Mouse (Mus musculus) lung, postnatal 0 days (tissue): ENCODE measurements around the gene Setd6. TPM values are rescaled to one million over a fixed set of nuclear protein-coding genes. Genes with fewer than 3 reads are reported as not detected.

ENCODE experiments used
- ATAC-seq: fragments of 200-750 bp; cut with Nextera tagmentation; 2 replicates; pipeline ENCODE4 v1.8.0; 2017; ENCODE audit warnings: moderate library complexity
- DNase-seq: peaks from one replicate; pipeline ENCODE4 v3.0.0-alpha.2; 2016; ENCODE audit warnings: low spot score
- H3K27ac ChIP-seq: fragments of 300-500 bp; sonication (generic); 2 replicates; pipeline ENCODE4 v1.5.1; 2014; ENCODE audit warnings: antibody characterized with exemption, mild to moderate bottlenecking, low read length, mixed read lengths
- H3K27me3 ChIP-seq: fragments of 300-500 bp; sonication (generic); replicated peaks from 2 replicates; pipeline ENCODE4 v1.6.1; 2014; ENCODE audit warnings: low read length, mixed read lengths; ENCODE audit not compliant: insufficient read depth
- H3K36me3 ChIP-seq: fragments of 300-500 bp; sonication (generic); 2 replicates; pipeline ENCODE4 v1.6.1; 2014; ENCODE audit warnings: low read length, mixed read lengths; ENCODE audit not compliant: insufficient read depth
- H3K4me1 ChIP-seq: fragments of 300-500 bp; sonication (generic); 2 replicates; pipeline ENCODE4 v1.6.1; 2014; ENCODE audit warnings: antibody characterized with exemption, low read depth, low read length, mixed read lengths; ENCODE audit not compliant: insufficient read depth
- H3K4me2 ChIP-seq: fragments of 300-500 bp; sonication (generic); replicated peaks from 2 replicates; pipeline ENCODE4 v1.6.1; 2014; ENCODE audit warnings: low read depth, mild to moderate bottlenecking, low read length, moderate library complexity, mixed read lengths
- H3K4me3 ChIP-seq: fragments of 300-500 bp; sonication (generic); 2 replicates; pipeline ENCODE4 v1.5.1; 2014; ENCODE audit warnings: low read depth, low read length
- H3K9ac ChIP-seq: fragments of 300-500 bp; sonication (generic); replicated peaks from 2 replicates; pipeline ENCODE4 v1.6.1; 2014; ENCODE audit warnings: low read depth, mild to moderate bottlenecking
- H3K9me3 ChIP-seq: fragments of 300-500 bp; sonication (generic); 2 replicates; pipeline ENCODE4 v1.6.1; 2016; ENCODE audit warnings: low read length, mixed read lengths
- CTCF ChIP-seq: IDR thresholded peaks from 2 replicates; pipeline ENCODE4 v1.5.1; 2016; ENCODE audit warnings: antibody characterized with exemption, mild to moderate bottlenecking
- EP300 ChIP-seq: IDR thresholded peaks from 2 replicates; pipeline ENCODE4 v1.6.1; 2016; ENCODE audit warnings: antibody characterized with exemption, mild to moderate bottlenecking, control low read depth
- WGBS: fragments of 180-500 bp; shearing (Covaris S2); extraction: QIAGEN DNeasy Blood & Tissue Kit; methylation state at CpG from one replicate; pipeline ENCODE4 v1.1.7; 2014; 5-methylcytosine and 5-hydroxymethylcytosine counted together
- microRNA-seq: library from miRNA; unstranded; fragments of <30 nt; microRNA quantifications from one replicate; pipeline ENCODE4, GENCODE M21; 2016
- polyA plus RNA-seq: library from polyadenylated mRNA; unstranded; fragments of >200 nt; fragmentation: Nextera tagmentation; extraction: Ambion mirVana; gene quantifications from 2 replicates; pipeline ENCODE4 v1.2.1, GENCODE M21; 2015

Setd6 gene
- polyA plus RNA-seq, 1 experiment from 2014 or later: 7.8 TPM

GRCm38 (mm10) chr8:95748028-95748427 is 32.3 kb downstream of the Setd6 start:
- TF ChIP-seq EP300 (no peak), CTCF (no peak)
- no peak for DNase-seq
- 92% methylated on average over 4 of the region's 4 CpGs for WGBS

GRCm38 (mm10) chr8:95751924-95752323 is 36.2 kb downstream of the Setd6 start:
- H3K36me3 ChIP-seq: peaks cover 37% of the 10 kb centered on the region; the same call in 1 of the 2 replicates
- H3K9ac ChIP-seq: no peak overlapping the region
- no peaks in the 10 kb centered on the region for H3K27me3 ChIP-seq
- WGBS: 100% methylated on average over 1 of the region's 1 CpGs
- H3K4me1 ChIP-seq: no peaks in the 10 kb centered on the region
- DNase-seq: no peak
- no peak overlapping the region for H3K27ac ChIP-seq
- TF ChIP-seq EP300: no peak
- TF ChIP-seq CTCF: no peak
- no peak overlapping the region for H3K4me3 ChIP-seq
- no peak for ATAC-seq
- no peak overlapping the region for H3K4me2 ChIP-seq
- no peaks in the 10 kb centered on the region for H3K9me3 ChIP-seq

More at GRCm38 (mm10) chr8:95748028-95748427, 32.3 kb downstream of the Setd6 start:
- Histone ChIP-seq H3K4me1 (no peaks in the 10 kb centered on the region), H3K4me3 (no peak overlapping the region), H3K36me3 (peaks cover 59% of the 10 kb centered on the region), H3K27me3 (no peaks in the 10 kb centered on the region), H3K9me3 (no peaks in the 10 kb centered on the region), H3K9ac (no peak overlapping the region), H3K27ac (no peak overlapping the region), H3K4me2 (no peak overlapping the region)
- no peak for ATAC-seq

GRCm38 (mm10) chr8:95760323-95760722 is 44.6 kb downstream of the Setd6 start:
- no peaks in the 10 kb centered on the region for H3K9me3 ChIP-seq

GRCm38 (mm10) chr8:95764133-95764532 is 48.5 kb downstream of the Setd6 start:
- Histone ChIP-seq H3K4me1 (no peaks in the 10 kb centered on the region), H3K27me3 (no peaks in the 10 kb centered on the region), H3K27ac (no peak overlapping the region), H3K36me3 (peaks cover 59% of the 10 kb centered on the region), H3K9me3 (no peaks in the 10 kb centered on the region), H3K9ac (no peak overlapping the region), H3K4me3 (no peak overlapping the region), H3K4me2 (no peak overlapping the region)
- ATAC-seq (no peak), DNase-seq (no peak)
- TF ChIP-seq EP300: no peak
- WGBS: 88% methylated on average over 1 of the region's 1 CpGs

More at GRCm38 (mm10) chr8:95760323-95760722, 44.6 kb downstream of the Setd6 start:
- DNase-seq (no peak), ATAC-seq (no peak)
- Histone ChIP-seq H3K9ac (no peak overlapping the region), H3K4me3 (no peak overlapping the region), H3K27ac (no peak overlapping the region), H3K36me3 (peaks cover 50% of the 10 kb centered on the region), H3K4me1 (no peaks in the 10 kb centered on the region), H3K4me2 (no peak overlapping the region), H3K27me3 (no peaks in the 10 kb centered on the region)
- no peak for TF ChIP-seq EP300
- no peak for TF ChIP-seq CTCF
- 39% methylated on average over 6 of the region's 6 CpGs for WGBS

Small RNA genes within 50 kb of the gene (microRNA-seq; reads per million reads assigned to microRNA genes)
- gene Mir7073: 1.2 reads per million

Other genes starting within 250 kb of the Setd6 start
- gene Csnk2a2, start 225.8 kb upstream of the Setd6 start, polyA plus RNA-seq: 8.3 and 9.8 TPM in 2 replicates
- 13.1 and 18.1 TPM in 2 replicates for gene Ccdc113, start 181.8 kb upstream of the Setd6 start, polyA plus RNA-seq
- not detected in 2 replicates for gene Prss54, start 139.5 kb upstream of the Setd6 start, polyA plus RNA-seq
- 4.2 and 5.2 TPM in 2 replicates for gene Gins3, start 82.4 kb upstream of the Setd6 start, polyA plus RNA-seq
- gene Ndrg4, start 38.9 kb upstream of the Setd6 start, polyA plus RNA-seq: 10.1 and 11.4 TPM in 2 replicates
- gene Cnot1, start 91.6 kb downstream of the Setd6 start, polyA plus RNA-seq: 21.5 and 23.2 TPM in 2 replicates
- 283 and 296 TPM in 2 replicates for gene Sap18b, start 109.5 kb downstream of the Setd6 start, polyA plus RNA-seq
- gene Slc38a7, start 137.7 kb downstream of the Setd6 start, polyA plus RNA-seq: 11.1 and 11.6 TPM in 2 replicates
- 63.9 and 65.4 TPM in 2 replicates for gene Got2, start 172.7 kb downstream of the Setd6 start, polyA plus RNA-seq